Mouse (Mus musculus) embryonic fibroblast, embryonic 13.5 days (primary cell): ENCODE data around the gene Mat2a.

Experiments used
- CTCF ChIP-seq: IDR thresholded peaks from 2 replicates; pipeline ENCODE4 v1.5.1; 2011; ENCODE audit warnings: mild to moderate bottlenecking, control low read depth, low read length, moderate library complexity, borderline replicate concordance; ENCODE audit not compliant: insufficient read depth
- POLR2A ChIP-seq: IDR thresholded peaks from 2 replicates; pipeline ENCODE4 v1.6.1; 2011; ENCODE audit warnings: low read depth, mild to moderate bottlenecking, control low read depth, low read length, moderate library complexity

- TF ChIP-seq CTCF (no peak), POLR2A (no peak)
Measured at GRCm38 (mm10) chr6:72415181-72415580, 24.2 kb downstream of the Mat2a start.
